Comparison of ENCODE assay signal across 9 mouse cellular contexts in the genomic region with DNA sequence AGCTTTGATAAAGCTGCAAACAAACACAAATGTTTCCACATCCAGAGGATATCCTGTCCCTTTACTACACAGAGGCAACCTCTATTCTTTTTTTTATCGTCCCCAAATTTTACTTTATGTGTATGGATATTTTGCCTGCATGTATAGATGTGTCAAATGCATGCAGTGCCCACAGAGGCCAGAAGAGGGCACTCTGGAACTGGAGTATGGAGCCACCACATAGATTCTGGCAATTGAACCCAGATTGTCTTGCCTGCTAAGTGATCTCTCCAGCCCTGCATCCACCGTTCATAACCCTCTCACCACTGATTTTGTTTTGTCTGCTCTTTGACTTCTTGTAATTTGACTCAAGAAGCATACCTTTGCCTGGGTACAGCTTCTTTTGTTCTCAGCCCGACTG. TPM values are rescaled to one million over a fixed set of nuclear protein-coding genes. Genes with fewer than 3 reads are reported as not detected.
DNase-seq lines count a peak whose midpoint lies in the region; ATAC-seq and TF ChIP-seq lines count a peak whose summit lies in the region.
"Had no signal": no experiment of that assay in that cellular context is flagged by ENCODE, and none has a peak within 500 bp of the region (broad histone marks: within the 10 kb centered on the region; RNA-seq: fewer than 3 reads in every experiment).

No protein-coding gene starts in this region.

- H3K4me3 ChIP-seq in left cerebral cortex, adult 2 months, result no peak overlapping the region
- no peak overlapping the region for H3K4me3 ChIP-seq in midbrain, embryonic 11.5 days (ENCODE audit: low read depth, low read length)
- H3K4me3 ChIP-seq in small intestine, adult 2 months (ENCODE audit: low read depth, low read length), result no peak overlapping the region
- H3K4me3 ChIP-seq: myocyte had no signal

- peak; percentile 70 for DNase-seq in gastrocnemius, adult 18-20 months (ENCODE audit: low spot score)
- no peak for DNase-seq in gastrocnemius, postnatal 25 days
- DNase-seq in cerebellum, adult 9-10 months, result peak; percentile 84
- DNase-seq in frontal cortex, postnatal 10 days (ENCODE audit: low spot score in 2 of 2), result peak; percentile 48 to 78
- DNase-seq in induced T-regulatory cell, adult 2 months (ENCODE audit: low read depth), result peak; percentile 57
- peak; percentile 73 to 85 for DNase-seq in left cerebral cortex, adult 2 months (ENCODE audit: extremely low spot score in 1 of 2, low spot score in 2 of 2)
- peak; percentile 96 for DNase-seq in midbrain, embryonic 11.5 days (ENCODE audit: low spot score, missing footprints)

- no peaks in the 10 kb centered on the region for H3K9me3 ChIP-seq in midbrain, embryonic 11.5 days (ENCODE audit: control insufficient read depth, low read length)

- WGBS in midbrain, embryonic 11.5 days, result 26% methylated on average over 3 of the region's 3 CpGs
- WGBS in small intestine, adult 2 months, result 31% methylated on average over 3 of the region's 3 CpGs

- H3K27ac ChIP-seq in left cerebral cortex, adult 2 months, result no peak overlapping the region
- H3K27ac ChIP-seq in midbrain, embryonic 11.5 days (ENCODE audit: low read depth, low read length), result no peak overlapping the region
- H3K27ac ChIP-seq in small intestine, adult 2 months (ENCODE audit: insufficient read depth, low read depth, low read length), result no peak overlapping the region

- no peaks in the 10 kb centered on the region for H3K4me1 ChIP-seq in midbrain, embryonic 11.5 days (ENCODE audit: control insufficient read depth, insufficient read depth, low read length)
- H3K4me1 ChIP-seq in small intestine, adult 2 months (ENCODE audit: control insufficient read depth, insufficient read depth, insufficient read length, low read length), result no peaks in the 10 kb centered on the region

- ATAC-seq in midbrain, embryonic 11.5 days (ENCODE audit: low FRiP score), result peak; percentile 71; the same call in 1 of the 2 replicates

- intact Hi-C loops in left cerebral cortex, adult 2 months (cut with DNase I), result loop anchor here (1.0 to 2.0 kb wide), 2 partner anchors 198 to 612 kb away; no protein-coding TSS in a partner anchor

- TF ChIP-seq CTCF in left cerebral cortex, adult 2 months (IDR thresholded peaks at IDR 0.05), result peak; percentile 99
- TF ChIP-seq CTCF in small intestine, adult 2 months (IDR thresholded peaks at IDR 0.05; ENCODE audit: extremely low read depth, insufficient read length, insufficient replicate concordance, low read depth, low read length), result peak; percentile 70; the same call in 1 of the 2 replicates

- H3K9ac ChIP-seq in midbrain, embryonic 11.5 days (ENCODE audit: low read length), result no peak overlapping the region

- no peaks in the 10 kb centered on the region for H3K27me3 ChIP-seq in midbrain, embryonic 11.5 days (ENCODE audit: control insufficient read depth, insufficient read depth, low read length)
- no peaks in the 10 kb centered on the region for H3K27me3 ChIP-seq in small intestine, adult 2 months (ENCODE audit: control insufficient read depth, insufficient read depth, low read length)

- no peak overlapping the region for H3K4me2 ChIP-seq in midbrain, embryonic 11.5 days

- no peaks in the 10 kb centered on the region for H3K36me3 ChIP-seq in midbrain, embryonic 11.5 days (ENCODE audit: control insufficient read depth, insufficient read depth, low read length)
- H3K36me3 ChIP-seq in small intestine, adult 2 months (ENCODE audit: control insufficient read depth, insufficient read depth, low read length), result no peaks in the 10 kb centered on the region

- TF ChIP-seq POLR2A in small intestine, adult 2 months (IDR thresholded peaks at IDR 0.05; ENCODE audit: low read depth, low read length), result no peak

RNA-seq across cellular contexts. Expression of a gene that starts 33.0 kb away (rescaled TPM):
- 10 to 100 TPM; 70.8 to 86.7 TPM for total RNA-seq in gastrocnemius, adult 18-20 months (2021)
- total RNA-seq in gastrocnemius, postnatal 25 days (2021), result 100 to 1,000 TPM in 1 of 2 experiments, 10 to 100 TPM in 1; 72.6 to 105 TPM
- total RNA-seq in left cerebral cortex, adult 2 months (2021), result 10 to 100 TPM; 14.6 to 15.3 TPM
- 4.7 and 4.8 TPM in 2 replicates for polyA plus RNA-seq in midbrain, embryonic 11.5 days (2014; fragmentation: Nextera tagmentation; extraction: Ambion mirVana)
- 0.33 and 0.38 TPM in 2 replicates for polyA plus RNA-seq in small intestine, adult 2 months (2012; rRNA removed)

Comparison
In these comparisons a context has a peak if more than half of its experiments do, and no peak if none do; other contexts are left out.
1. RNA of a gene that starts 33.0 kb away (total RNA-seq): 72.6 to 105 TPM in gastrocnemius, postnatal 25 days and 70.8 to 86.7 TPM in gastrocnemius, adult 18-20 months; 14.6 to 15.3 TPM in left cerebral cortex, adult 2 months; every median in the first group is over 4 times any median in the second.